Mouse (Mus musculus) intestine, embryonic 14.5 days (tissue): Measurements from ENCODE around the gene Sult2a8. TPM values are rescaled to one million over a fixed set of nuclear protein-coding genes. Genes with fewer than 3 reads are reported as not detected.
"Not testable (repeated sequence)": the region's sequence is repeated elsewhere in the genome, so short reads cannot be mapped to it uniquely, and the experiment has no call there.

Experiments used
- ATAC-seq: fragments of 200-750 bp; cut with Nextera tagmentation; replicated peaks from 2 replicates; pipeline ENCODE4 v1.8.0; 2017; ENCODE audit warnings: low read depth, moderate number of reproducible peaks, moderate TSS enrichment, moderate library complexity; ENCODE audit not compliant: low FRiP score, low TSS enrichment
- DNase-seq: peaks from one replicate; pipeline ENCODE4 v3.0.0-alpha.2; 2018; ENCODE audit warnings: low spot score
- H3K27ac ChIP-seq: fragments of 300-500 bp; sonication (generic); 2 replicates; pipeline ENCODE4 v1.5.1; 2014; ENCODE audit warnings: low read depth, mild to moderate bottlenecking, control low read depth
- H3K27me3 ChIP-seq: fragments of 300-500 bp; sonication (generic); replicated peaks from 2 replicates; pipeline ENCODE4 v1.6.1; 2014; ENCODE audit warnings: low read length, control low read depth; ENCODE audit not compliant: control insufficient read depth, insufficient read depth
- H3K36me3 ChIP-seq: fragments of 300-500 bp; sonication (generic); 2 replicates; pipeline ENCODE4 v1.6.1; 2014; ENCODE audit warnings: low read length, control low read depth; ENCODE audit not compliant: control insufficient read depth, insufficient read depth
- H3K4me1 ChIP-seq: fragments of 300-500 bp; sonication (generic); replicated peaks from 2 replicates; pipeline ENCODE4 v1.6.1; 2014; ENCODE audit warnings: low read length, control low read depth, mixed read lengths; ENCODE audit not compliant: control insufficient read depth, insufficient read depth
- H3K4me2 ChIP-seq: fragments of 300-500 bp; sonication (generic); 2 replicates; pipeline ENCODE4 v1.6.1; 2014; ENCODE audit warnings: low read length
- H3K4me3 ChIP-seq: fragments of 300-500 bp; sonication (generic); 2 replicates; pipeline ENCODE4 v1.5.1; 2014; ENCODE audit warnings: low read depth, low read length, control low read depth, mixed read lengths
- H3K9ac ChIP-seq: fragments of 300-500 bp; sonication (generic); 2 replicates; pipeline ENCODE4 v1.6.1; 2014; ENCODE audit warnings: mild to moderate bottlenecking, low read length
- H3K9me3 ChIP-seq: fragments of 300-500 bp; sonication (generic); 2 replicates; pipeline ENCODE4 v1.6.1; 2016; ENCODE audit warnings: low read length, control low read depth; ENCODE audit not compliant: control insufficient read depth
- WGBS: fragments of 180-500 bp; shearing (Covaris S2); extraction: QIAGEN DNeasy Blood & Tissue Kit; methylation state at CpG from one replicate; pipeline ENCODE4 v1.1.7; 2014; 5-methylcytosine and 5-hydroxymethylcytosine counted together
- polyA plus RNA-seq: library from polyadenylated mRNA; unstranded; fragments of >200 nt; fragmentation: Nextera tagmentation; extraction: Ambion mirVana; gene quantifications from 2 replicates; pipeline ENCODE4 v1.2.1, GENCODE M21; 2014

Sult2a8 gene
- not detected in 2 replicates for polyA plus RNA-seq

DNA sequence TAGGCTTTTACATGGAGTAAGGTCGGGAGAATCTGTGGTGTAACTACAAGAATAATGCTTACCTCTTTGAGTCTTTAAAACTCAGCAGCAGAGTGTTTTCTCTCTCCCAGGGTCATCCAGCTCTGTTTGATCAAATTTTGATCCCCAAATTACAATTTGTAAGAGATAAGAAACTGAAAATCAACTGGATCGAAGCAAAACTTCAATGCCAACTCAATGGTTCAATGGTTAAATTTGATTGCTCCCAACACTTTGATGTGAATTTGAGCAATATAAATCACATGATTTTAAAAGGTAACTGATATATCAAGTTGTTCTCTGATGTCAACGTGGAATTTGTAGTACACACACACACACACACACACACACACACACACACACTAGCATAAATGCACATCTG, at the start of gene Sult2a8:
TSS of gene Sult2a8 (minus strand) at position 236 of the 400 bp plus-strand sequence.
- WGBS: 62% methylated on average over 3 of the region's 3 CpGs
- DNase-seq: no peak
- no peak within 1 kb of the TSS for H3K9ac ChIP-seq
- no peaks in the 10 kb centered on the region for H3K4me1 ChIP-seq
- no peak for ATAC-seq
- no peak within 1 kb of the TSS for H3K4me2 ChIP-seq
- H3K27ac ChIP-seq: no peak within 1 kb of the TSS
- H3K4me3 ChIP-seq: no peak within 1 kb of the TSS
- H3K9me3 ChIP-seq: 0 out of 2 replicates have a peak, but pooled peaks cover 3% of the 10 kb centered on the region
- H3K36me3 ChIP-seq: no peaks in the 10 kb centered on the region
- no peaks in the 10 kb centered on the region for H3K27me3 ChIP-seq

DNA sequence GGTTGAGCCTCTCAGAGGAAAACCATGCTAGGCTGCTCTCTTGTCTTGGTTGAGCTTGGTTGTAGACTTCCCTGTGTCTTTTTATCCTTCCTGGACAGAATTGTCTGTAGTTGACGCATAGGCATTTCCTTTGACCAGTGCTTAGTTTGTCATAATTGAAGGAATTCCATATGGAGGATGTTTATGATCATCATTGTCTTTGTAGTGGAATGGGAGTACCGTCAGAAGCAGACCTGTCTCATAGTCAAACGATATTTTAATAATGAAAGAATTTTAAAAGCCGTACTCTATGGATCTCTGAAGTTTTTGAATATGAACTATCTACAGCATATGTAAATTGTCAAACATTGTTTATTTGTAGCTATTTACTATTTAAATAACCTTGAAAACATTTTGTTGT, 47.6 kb upstream of the Sult2a8 start, which contains the start of gene Sult2a7:
TSS of gene Sult2a7 (minus strand) at position 101 of the 400 bp plus-strand sequence.
- no peaks in the 10 kb centered on the region for H3K27me3 ChIP-seq
- DNase-seq (no peak), ATAC-seq (no peak)
- no peak within 1 kb of the TSS for H3K27ac ChIP-seq
- H3K4me3 ChIP-seq: no peak within 1 kb of the TSS
- 90% methylated on average over 4 of the region's 4 CpGs for WGBS
- peaks cover 3% of the 10 kb centered on the region; the same call in 1 of the 2 replicates for H3K9me3 ChIP-seq
- no peak within 1 kb of the TSS for H3K4me2 ChIP-seq
- H3K36me3 ChIP-seq: no peaks in the 10 kb centered on the region
- H3K9ac ChIP-seq: no peak within 1 kb of the TSS
- no peaks in the 10 kb centered on the region for H3K4me1 ChIP-seq

GRCm38 (mm10) chr7:14492886-14493285, 46.3 kb upstream of the Sult2a8 start:
- DNase-seq (no peak), ATAC-seq (no peak)
- H3K36me3 ChIP-seq: no peaks in the 10 kb centered on the region
- no peaks in the 10 kb centered on the region for H3K4me1 ChIP-seq
- no peak overlapping the region for H3K4me3 ChIP-seq
- no peaks in the 10 kb centered on the region for H3K27me3 ChIP-seq
- H3K4me2 ChIP-seq: no peak overlapping the region
- no peak overlapping the region for H3K27ac ChIP-seq
- peaks cover 3% of the 10 kb centered on the region; the same call in 1 of the 2 replicates for H3K9me3 ChIP-seq
- 69% methylated on average over 3 of the region's 3 CpGs for WGBS
- H3K9ac ChIP-seq: no peak overlapping the region

DNA sequence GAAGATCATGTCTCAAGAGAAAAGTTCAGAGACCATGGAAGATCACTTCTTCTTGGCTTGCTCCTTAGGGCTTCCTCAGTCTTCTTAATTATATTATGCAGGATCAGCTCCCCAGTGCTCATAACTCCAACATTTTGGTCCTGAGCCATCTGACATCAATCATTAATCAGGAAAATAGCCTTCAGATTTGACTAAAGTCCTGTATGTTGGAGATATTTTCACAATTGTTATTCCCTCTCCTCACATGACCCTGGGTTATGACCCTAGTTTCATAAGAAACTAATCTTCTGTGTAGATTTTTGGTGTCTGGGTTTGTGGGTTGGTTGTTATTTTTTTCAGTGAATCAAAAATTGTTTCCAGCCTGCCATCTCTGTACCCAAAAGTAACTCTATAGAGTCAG, 7.0 kb downstream of the Sult2a8 start:
- H3K36me3 ChIP-seq: no peaks in the 10 kb centered on the region
- no peaks in the 10 kb centered on the region for H3K9me3 ChIP-seq
- ATAC-seq (no peak), DNase-seq (no peak)
- no peak overlapping the region for H3K4me3 ChIP-seq
- H3K9ac ChIP-seq: no peak overlapping the region
- H3K27me3 ChIP-seq: no peaks in the 10 kb centered on the region
- H3K27ac ChIP-seq: no peak overlapping the region
- H3K4me2 ChIP-seq: no peak overlapping the region
- no peaks in the 10 kb centered on the region for H3K4me1 ChIP-seq

GRCm38 (mm10) chr7:14438484-14438883, 8.1 kb downstream of the Sult2a8 start:
- H3K4me1 ChIP-seq: no peaks in the 10 kb centered on the region
- H3K4me3 ChIP-seq: no peak overlapping the region
- H3K36me3 ChIP-seq: no peaks in the 10 kb centered on the region
- no peak overlapping the region for H3K27ac ChIP-seq
- 75% methylated on average over 1 of the region's 1 CpGs for WGBS
- no peaks in the 10 kb centered on the region for H3K9me3 ChIP-seq
- DNase-seq: no peak
- H3K4me2 ChIP-seq: no peak overlapping the region
- H3K9ac ChIP-seq: no peak overlapping the region
- no peak for ATAC-seq
- H3K27me3 ChIP-seq: no peaks in the 10 kb centered on the region

DNA sequence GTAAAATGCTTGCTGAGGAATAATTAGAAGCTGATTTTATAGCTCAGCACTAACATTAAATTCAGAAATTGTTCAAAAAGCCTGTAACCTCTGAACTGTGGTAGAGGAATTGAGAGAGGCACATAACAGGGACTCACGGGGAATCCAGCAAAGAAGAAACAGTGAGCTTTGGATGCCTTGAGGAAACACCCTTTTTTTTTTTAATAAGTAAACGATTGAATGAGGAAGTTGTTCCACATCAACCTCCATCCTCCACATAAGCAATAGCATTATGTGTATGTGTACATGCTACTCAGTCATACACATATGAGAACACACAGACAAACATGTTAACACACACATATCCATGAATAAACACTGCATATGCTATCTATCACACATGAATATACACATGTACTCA, 8.5 kb downstream of the Sult2a8 start:
- no peaks in the 10 kb centered on the region for H3K4me1 ChIP-seq
- no peak overlapping the region for H3K27ac ChIP-seq
- H3K4me2 ChIP-seq: no peak overlapping the region
- no peaks in the 10 kb centered on the region for H3K36me3 ChIP-seq
- H3K9ac ChIP-seq: no peak overlapping the region
- H3K4me3 ChIP-seq: no peak overlapping the region
- 83% methylated on average over 2 of the region's 2 CpGs for WGBS
- ATAC-seq: no peak
- no peaks in the 10 kb centered on the region for H3K27me3 ChIP-seq
- H3K9me3 ChIP-seq: no peaks in the 10 kb centered on the region
- DNase-seq: no peak

GRCm38 (mm10) chr7:14399363-14399762, 47.2 kb downstream of the Sult2a8 start:
- not testable (repeated sequence) for H3K4me2 ChIP-seq, ATAC-seq

GRCm38 (mm10) chr7:14396462-14396861, 50.1 kb downstream of the Sult2a8 start:
- no peak overlapping the region for H3K9ac ChIP-seq
- DNase-seq: no peak
- no peaks in the 10 kb centered on the region for H3K36me3 ChIP-seq
- no peak overlapping the region for H3K4me3 ChIP-seq
- no peaks in the 10 kb centered on the region for H3K27me3 ChIP-seq
- H3K9me3 ChIP-seq: no peaks in the 10 kb centered on the region
- no peak overlapping the region for H3K27ac ChIP-seq
- H3K4me1 ChIP-seq: no peaks in the 10 kb centered on the region
- ATAC-seq: no peak
- H3K4me2 ChIP-seq: no peak overlapping the region

More at GRCm38 (mm10) chr7:14399363-14399762, 47.2 kb downstream of the Sult2a8 start:
- not testable (repeated sequence) for H3K4me1 ChIP-seq, H3K9ac ChIP-seq, H3K9me3 ChIP-seq, H3K27me3 ChIP-seq, H3K36me3 ChIP-seq, H3K27ac ChIP-seq, DNase-seq, H3K4me3 ChIP-seq
